Mouse (Mus musculus) v-Abl transformed pro-B cells (cell line): ENCODE data around the gene Satb1.

Source experiments
- in situ Hi-C, 2 experiments: fragments of 400-800 bp; cut with MboI; formaldehyde crosslinking; loops; one replicate each; pipeline ENCODE4 v1.15.1; 2025; ENCODE audit not compliant: unreplicated experiment in 2 of 2

Gene Satb1

GRCm38 (mm10) chr17:51690526-51690925, 142.6 kb downstream of the Satb1 start:
- in situ Hi-C loops: no loop called here

- in situ Hi-C loops: no loop called here
Observed at GRCm38 (mm10) chr17:51687226-51687625, 145.9 kb downstream of the Satb1 start.
